Mouse (Mus musculus) heart, postnatal 10 days (tissue): ENCODE data around the gene Mtg2. TPM values are rescaled to one million over a fixed set of nuclear protein-coding genes. Genes with fewer than 3 reads are reported as not detected.

Experiments
- DNase-seq, 2 experiments: peaks; one replicate each; pipeline ENCODE4 v3.0.0; 2021
- intact Hi-C: fragments of 180-260 bp; cut with DNase I; formaldehyde crosslinking; loops from one replicate; pipeline ENCODE4 v1.15.1; 2025
- total RNA-seq, 2 experiments: library from RNA; stranded (reverse); gene quantifications; 2 replicates each; pipeline ENCODE4 v1.2.3; 2021

Mtg2 gene
- total RNA-seq, 2 experiments from 2014 or later = 15.5 to 16.0 TPM

DNA sequence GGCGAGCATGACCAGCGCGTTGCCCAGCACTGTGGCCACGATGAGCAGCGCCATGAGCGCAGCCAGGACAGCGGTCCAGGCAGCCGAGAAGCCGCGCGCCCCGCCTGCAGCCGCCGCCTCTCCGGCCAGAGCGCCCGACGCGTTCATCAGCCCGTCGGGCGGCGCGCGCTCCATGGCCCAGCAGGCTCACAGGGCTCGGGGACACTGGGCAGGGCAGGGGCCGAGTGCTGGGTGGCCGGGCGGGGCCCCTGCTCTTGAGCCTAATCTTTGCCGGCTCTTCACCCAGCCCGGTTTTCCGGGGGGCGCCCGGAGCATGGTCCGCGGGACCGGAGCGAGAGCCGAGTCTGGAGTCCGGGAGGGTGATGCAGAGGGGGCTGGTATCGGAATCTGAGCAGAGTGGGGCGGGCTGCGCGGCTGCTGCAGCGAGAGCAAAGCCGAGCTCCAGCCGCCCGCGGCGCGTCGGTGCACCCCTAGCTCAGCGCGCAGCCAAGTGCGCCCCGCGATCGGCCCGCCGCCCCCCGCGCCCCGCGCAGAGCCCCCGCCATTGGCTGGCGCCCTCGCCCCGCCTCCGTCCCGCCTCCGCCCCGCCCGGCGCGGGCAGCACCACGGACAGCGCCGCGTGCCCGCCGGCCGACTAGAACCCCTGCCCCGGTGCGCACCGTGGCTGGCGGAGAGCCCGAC, 33.7 kb downstream of the Mtg2 start, which contains the start of gene Hrh3:
TSS of gene Hrh3 (minus strand) at position 511 of the 681 bp plus-strand sequence.
- DNase-seq = peak; percentile 83 to 84
- intact Hi-C loops = no loop called here

DNA sequence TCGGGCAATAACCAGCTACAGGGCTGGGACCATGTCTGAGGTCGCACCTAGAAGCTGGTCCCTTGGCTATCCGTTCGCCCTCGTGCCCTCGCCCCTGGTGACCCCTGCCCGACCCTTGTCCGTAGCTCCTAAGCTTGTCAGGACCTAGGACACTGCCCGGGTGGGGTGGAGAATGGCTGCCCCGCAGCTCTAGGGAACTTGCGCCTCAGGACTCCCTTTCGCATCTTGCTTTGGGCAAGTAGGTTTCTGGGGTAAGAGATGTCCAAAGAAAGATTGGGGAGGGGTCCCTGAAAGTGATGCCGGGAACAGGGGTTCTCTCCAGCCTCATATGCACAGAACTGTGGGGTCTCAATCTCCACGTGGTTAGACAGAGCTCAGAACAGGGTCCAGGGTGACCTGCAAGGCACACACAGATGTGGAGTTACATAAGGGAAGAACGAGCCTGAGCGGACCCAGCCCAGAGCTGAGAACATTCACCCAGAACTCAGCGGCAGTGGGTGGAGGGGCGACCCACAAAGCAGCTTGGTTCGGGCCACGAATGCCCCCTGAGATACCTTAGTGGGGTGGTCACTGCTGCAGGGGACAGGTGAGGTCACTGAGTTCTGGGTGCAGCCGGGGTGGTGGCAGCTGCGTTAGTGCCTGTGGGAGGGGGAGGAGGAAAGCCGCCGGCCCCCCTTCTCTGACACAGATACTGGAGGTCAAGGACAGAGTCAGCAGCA, 34.4 kb downstream of the Mtg2 start:
- DNase-seq = no peak
- intact Hi-C loops = no loop called here

DNA sequence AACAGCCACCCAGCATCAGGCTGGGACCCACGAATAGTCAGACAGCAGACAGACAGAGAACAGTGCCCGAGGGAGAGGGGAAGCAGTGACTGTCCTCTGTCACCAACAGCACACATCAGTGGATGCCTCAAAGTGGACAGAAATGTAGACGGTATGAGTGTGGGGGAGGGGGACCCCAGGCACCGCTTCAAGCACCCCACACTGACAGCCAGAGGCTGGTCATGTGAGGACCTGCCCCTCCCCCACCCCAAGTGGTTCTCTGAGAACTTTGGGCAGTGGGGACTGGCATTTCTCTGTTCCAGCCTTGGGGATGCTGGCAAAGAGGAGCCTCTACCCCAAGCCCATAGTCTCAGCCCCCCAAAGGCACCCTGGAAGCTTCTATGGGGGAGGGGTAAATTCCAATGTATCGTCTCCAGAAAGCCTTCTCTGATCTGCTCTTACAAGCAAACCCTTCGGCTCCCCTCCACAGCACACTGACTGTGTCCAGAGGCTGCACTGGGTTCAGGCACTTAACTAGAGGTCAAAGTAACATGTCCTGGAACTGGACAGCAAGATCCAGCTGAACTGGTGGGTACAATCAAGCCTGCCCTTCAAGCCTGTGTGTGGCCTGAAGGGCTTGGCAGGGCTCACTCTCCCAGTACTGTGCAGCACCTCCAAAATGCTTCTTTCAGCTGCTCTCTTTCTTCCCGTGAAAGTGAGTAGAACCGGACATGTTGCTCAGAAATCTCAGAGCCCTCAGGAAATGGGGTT, 35.2 kb downstream of the Mtg2 start:
- intact Hi-C loops = no loop called here
- no peak for DNase-seq

DNA sequence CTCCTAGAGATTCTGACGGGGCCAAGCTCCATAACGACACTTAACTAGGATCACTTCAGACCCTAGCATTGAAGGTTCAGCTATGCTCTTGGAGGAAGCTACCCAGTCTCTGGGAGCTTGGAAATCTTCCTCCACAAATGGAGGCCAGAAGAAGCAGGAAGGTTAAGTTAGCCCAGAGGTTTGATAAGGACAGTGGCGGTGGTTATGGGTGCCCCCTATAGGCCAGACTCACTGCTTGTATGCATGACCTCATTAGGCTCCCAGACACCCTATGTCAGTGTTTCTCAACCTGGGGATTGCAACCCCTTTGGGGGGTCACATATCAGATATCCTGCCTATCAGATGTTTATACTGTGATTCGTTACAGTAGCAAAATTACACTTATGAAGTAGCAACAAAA, 36.7 kb downstream of the Mtg2 start:
- intact Hi-C loops = no loop called here
- no peak for DNase-seq

DNA sequence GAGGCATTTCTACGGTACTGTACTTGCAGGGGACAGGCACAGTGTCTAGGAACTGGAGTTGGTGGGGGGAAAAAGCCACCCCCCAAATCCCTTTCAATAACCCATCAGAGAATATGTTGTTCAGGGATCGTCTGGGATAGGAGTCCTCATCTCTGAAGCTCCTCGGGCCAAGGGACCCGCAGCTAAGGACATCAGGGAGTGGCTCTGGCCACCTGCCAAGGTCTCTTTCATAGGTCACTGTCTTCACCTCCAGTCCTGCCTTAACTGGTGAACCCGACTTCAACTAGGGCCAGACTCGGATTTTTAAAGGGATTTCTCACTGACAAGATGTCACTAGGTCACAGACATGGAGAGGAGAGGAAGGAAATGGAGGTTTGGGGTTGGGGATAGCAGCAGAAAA, 37.9 kb downstream of the Mtg2 start:
- intact Hi-C loops = no loop called here
- no peak for DNase-seq

DNA sequence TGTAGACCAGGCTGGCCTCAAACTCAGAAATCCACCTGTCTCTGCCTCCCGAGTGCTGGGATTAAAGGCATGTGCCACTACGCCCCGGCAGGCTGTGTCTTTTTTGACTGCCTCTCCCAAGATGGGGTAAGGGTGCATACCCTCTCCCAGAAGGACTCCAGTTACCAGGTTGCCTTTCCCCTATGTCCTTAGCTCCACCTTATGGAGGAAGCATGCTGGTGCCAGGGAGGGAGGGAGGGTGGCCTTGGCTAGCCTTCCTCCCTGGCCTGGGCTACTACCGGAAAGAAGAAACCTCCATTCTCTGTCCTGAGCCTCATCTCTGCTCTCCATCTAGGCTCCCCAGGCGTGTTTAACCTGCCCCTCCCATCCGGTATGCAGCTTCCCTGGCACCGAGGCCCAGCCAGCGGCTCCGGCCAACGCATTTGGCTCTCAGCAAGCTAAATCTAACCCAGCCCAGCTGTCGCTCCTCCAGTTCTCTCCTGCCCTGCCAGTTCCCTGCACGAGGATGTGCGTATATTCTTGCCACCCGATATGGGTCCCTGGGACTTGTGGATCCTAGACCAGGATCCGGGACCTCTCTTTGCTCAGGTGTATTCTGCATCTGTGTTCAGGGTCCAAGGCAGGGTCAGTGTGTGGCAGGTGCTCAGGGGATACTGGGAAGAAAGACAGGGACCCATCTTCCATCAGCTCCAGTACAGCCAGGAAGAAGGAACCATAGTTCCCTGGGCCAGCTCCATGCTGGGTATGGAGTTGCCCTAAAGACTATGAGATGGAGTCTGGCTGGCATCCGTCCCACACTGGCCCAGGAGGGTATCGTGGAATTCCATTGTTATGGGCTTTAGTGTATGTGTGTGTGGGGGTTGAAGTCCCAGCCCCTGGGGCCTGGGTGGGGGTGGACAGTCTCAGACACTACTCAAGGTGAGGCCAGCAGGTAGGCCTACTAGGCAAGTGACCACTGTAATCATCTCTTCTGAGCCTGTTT, 43.8 kb downstream of the Mtg2 start:
- DNase-seq = peak; percentile 81 to 83

DNA sequence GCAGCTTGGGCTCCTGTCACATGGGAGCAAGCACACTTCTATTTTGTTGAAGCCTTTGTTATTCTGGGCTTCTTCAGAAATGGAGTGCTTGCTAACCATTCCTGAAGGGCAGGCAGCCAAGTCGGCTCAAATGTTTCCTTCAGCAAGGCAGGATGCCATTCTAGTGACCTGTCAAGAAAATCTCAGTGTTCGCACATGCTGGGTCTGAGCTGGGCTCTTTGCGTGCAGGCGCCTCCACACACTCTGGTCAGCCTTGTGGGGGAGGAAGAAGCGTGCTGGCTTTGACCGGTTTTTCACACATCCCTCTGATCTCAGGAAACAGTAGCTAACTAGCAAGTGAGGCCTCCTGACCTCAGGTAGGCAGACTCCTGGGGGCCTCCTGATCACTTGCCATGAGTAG, 44.9 kb downstream of the Mtg2 start:
- DNase-seq = peak; percentile 58 to 67
- intact Hi-C loops = loop anchor here (5.0 kb wide), 2 partner anchors 137 to 143 kb away; no protein-coding TSS in a partner anchor

More for the DNA sequence above, 43.8 kb downstream of the Mtg2 start:
- intact Hi-C loops = no loop called here

DNA sequence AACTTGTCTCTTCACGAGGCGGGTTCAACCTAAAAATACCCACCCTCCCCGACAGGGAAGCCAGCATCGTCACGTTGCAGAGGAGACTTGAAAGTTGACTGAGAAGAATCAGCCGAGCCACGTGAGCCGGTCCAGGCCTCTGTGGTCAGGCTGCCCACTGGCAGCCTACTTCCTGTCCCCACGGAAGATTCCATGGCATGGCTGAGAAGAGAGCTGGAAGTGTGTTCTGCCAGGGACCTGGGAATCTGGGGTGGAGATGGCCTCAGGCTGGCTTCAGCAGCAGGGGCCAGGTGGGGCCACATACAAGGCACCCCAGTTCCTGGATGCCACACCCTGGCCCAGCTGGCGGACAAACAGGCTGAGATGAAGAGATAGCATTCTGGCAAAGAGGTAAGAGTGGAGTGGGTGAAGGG, 45.7 kb downstream of the Mtg2 start:
- intact Hi-C loops = loop anchor here (2.0 to 5.0 kb wide), 3 partner anchors 45 to 144 kb away; partner anchors contain the start of gene Mtg2
- DNase-seq = peak; percentile 43

DNA sequence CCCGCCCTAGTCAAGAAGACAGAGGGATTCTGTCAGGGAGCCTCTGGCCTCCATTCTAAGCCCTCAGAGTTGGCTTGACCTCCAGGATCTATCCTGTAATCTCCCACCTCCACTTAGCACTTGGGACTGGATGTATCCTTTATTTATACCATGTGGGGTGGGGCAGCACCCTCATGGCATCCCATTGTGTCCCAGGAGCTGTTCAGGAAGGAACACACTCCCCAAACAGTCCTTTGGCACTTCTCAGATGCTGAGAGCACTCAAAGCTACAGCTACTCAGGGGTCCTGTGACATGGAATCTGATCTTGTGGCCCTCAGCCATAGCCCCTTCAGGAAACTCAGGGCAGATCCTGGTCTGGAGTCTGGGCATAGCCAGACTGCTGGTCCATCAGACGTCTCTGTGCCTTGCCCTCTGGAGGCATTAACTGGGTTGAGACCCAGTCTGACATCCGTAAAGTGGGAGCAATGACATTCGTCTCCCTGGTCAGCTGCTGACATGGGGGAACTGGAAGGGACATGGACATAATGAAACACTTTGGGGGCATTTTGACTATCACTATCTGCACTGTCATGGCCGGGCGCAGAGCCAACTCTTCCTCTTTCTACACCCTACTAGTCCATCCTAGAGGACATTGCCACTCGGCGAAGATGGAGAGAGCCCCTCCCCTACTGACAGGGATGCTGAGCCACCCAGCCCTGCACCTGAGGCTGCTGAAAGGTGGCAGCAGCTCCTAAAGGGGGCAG, 46.5 kb downstream of the Mtg2 start:
- intact Hi-C loops = loop anchor here (2.0 to 5.0 kb wide), 3 partner anchors 46 to 145 kb away; partner anchors contain the start of gene Mtg2
- no peak for DNase-seq

DNA sequence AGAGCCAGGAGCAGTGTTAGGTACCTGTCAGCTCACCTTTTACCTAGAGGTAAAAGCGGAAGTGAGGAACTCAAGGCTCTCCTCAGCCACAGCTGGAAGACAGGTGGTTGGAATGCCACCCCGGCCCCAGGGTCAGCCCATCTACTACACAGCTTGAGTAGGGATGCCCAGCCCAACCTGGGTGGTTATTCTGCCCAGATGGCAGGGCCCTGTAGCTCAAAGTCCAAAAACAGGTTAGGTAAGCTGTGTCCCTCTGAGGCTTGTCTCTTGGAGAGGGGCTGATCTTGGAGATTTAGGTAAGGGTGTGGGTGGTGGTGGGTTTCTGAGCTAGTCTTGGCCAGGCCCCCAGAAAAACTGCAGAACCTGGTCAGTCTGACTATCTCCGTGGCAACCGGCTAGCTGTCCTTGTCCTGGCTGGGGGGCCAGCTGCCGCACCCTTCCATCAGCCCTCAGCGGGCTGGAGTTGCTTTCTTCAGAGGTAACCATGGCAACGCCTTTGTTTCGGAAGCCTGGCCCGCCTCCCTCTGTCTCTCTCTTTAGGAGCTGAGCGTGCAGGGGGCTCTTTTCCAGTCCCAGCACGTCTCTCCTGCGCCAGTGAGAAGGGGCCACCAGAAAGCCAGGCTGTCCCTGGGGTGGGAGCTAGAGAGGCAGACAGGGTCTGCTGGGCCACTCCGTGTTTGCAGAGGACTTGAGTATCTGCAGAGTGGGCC, 47.3 kb downstream of the Mtg2 start:
- peak; percentile 32 to 47 for DNase-seq
- intact Hi-C loops = loop anchor here (2.0 to 5.0 kb wide), 3 partner anchors 47 to 145 kb away; partner anchors contain the start of gene Mtg2

DNA sequence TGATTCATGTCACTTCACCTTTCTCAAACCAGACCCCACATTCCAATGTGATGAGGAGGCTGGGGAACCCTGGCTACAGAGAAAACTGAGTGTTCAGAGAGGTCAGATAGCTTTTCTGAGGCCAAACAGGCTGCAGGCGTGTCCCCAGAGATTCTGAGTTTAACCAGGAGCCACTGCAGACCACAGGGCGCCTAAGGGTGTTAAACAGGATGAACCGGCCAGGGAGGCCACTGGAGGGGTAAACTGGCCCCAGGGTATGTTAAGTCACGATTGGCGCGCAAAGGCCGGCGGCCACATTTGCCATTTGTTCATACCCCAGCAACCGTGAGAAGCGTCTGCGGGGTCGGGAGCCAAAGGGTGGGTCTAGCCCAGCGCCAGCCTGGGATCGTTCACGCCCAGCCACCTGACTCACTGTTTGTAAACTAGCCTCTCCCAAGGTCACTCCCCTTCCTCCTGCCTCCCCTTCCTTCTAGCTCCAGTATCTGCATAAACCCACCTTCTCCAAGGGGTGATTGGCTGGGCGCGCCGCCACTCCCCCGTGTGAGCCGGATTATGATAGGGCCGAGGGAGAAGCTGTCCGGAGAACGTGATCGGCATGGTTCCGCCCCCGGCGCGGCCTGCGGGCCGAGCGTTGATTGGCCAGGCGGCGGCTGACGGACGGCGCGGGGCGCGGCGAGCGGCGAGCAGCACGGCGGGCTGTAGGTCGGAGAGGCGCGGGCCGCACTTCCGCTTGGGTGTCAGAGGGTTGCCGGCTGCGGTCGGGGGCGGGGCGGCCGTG, 48.5 kb downstream of the Mtg2 start, which contains the start of gene Osbpl2:
TSS of gene Osbpl2 (plus strand) at position 646 of the 778 bp plus-strand sequence.
- DNase-seq = peak; percentile 100
- intact Hi-C loops = loop anchor here (5.0 kb wide), 2 partner anchors 133 to 147 kb away; no protein-coding TSS in a partner anchor

DNA sequence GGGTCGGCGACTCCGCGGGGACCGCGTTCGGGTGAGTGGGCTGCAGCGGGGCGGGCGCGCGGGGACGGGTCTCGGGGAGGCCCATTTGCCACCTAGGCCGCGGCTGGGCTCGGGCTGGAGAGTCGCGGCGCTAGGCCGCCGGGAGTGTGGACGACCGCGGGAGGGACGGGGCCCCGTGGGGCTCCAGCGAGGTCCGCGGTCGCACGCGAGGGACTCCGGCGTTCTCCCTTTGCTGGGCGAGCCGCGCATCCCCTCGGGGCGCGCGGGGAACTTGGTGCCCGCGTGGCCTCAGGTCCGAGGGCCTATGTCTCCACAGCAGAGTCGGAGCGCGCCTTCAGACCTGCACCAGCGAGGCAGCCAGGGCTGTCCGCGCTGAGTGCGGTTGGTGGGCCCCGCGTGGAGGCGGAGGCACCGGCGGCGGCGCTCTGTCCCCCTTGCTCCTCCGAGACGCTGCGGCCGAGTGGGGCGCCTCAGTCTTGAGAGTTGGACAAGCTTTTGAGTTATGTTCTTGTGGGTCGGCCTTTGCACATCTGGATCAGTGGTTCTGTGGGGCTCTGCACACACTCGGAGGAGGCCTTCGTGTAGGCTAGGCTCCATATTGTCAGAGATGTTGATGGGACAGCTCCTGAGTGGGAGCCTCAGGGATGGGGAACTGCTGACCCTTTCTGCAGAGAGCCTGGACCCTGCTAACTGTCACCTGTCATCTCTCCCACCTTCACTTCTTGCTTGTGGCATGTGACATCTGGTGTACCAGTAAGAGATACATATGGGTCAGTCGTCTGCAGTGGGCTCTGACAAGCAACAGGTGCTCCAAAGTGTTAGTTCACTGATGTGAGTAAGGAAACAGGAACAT, 49.3 kb downstream of the Mtg2 start:
- DNase-seq = peak in 1 of 2 experiments; percentile 63
- intact Hi-C loops = loop anchor here (5.0 kb wide), 2 partner anchors 133 to 147 kb away; no protein-coding TSS in a partner anchor

DNA sequence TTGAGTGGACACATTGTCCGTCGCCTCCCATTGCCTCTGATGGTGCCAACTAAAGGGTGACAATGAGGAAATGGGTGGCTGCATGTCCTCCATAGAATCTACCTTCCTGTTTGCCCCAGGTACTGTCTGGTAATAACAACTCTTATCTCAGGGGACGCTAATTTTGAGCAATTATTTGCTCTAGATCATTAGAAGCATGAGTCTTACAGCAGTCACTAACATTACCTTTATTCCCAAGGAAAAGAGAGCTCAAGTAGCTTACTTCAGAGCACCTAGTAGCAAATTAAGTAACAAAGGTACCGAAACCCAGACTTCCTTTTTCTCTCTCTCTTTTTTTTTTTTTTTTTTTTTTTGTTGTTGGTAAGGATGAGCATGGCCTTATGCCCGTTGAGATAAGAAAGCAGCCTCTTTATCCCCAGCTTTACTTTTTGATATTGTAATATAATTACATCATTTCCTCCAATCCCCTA, 49.9 kb downstream of the Mtg2 start:
- intact Hi-C loops = no loop called here

DNA sequence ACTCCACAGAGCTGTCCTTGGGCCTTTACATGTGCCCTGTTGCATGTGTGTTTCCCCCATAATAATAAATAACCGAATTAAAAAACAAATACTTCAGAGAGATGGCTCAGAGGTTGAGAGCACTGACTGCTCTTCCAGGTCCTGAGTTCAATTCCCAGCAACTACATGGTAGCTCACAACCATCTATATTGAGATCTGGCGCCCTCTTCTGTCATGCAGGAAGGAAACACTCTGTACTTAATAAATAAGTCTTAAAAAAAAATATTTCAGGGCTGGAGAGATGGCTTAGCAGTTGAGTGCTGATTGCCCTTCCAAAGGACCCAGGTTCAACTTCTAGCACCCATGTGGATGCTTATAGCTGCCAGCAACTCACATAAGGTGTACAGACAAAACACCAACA, 53.8 kb downstream of the Mtg2 start:
- intact Hi-C loops = no loop called here
- DNase-seq = no peak

More for the DNA sequence above, 49.9 kb downstream of the Mtg2 start:
- no peak for DNase-seq

DNA sequence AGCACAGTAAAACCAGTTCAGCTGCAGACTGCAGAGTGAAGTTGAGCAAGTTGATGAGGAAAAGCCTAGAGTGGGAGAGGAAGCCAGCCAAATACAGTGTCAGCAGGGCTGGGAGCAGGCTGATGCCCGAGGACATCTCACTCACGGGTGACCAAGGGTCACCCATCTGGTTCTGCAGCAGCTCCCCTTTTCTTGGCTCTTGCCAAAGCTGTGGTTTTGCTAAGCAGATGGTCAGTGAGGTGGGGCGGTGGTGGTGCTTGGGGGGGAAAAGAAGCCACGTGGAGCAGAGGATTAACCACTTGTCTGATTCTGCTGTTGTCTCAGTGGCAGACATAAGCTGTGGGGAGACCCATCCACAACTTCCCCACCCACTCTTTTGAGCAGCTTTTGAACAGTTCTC, 55.8 kb downstream of the Mtg2 start:
- intact Hi-C loops = no loop called here
- DNase-seq = peak; percentile 47 to 59

DNA sequence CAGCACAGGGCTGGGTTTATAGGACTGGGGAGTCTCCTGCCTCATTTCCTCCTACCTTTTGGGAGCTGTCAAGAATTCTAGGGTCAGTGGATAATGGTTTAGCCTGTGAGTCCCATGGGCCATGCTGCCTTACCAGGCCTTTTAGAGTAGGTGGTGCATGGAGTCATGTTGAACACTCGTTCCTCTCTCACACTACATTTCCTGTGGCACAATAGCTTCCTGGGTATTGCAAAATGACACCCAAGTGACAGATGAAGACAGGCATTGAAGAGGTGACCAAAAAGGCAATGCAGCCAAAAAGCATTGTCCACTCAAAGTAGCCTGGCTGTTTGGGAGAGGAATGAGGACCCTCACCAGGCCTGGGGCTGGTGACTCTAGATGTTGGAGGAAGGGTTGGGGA, 57.3 kb downstream of the Mtg2 start:
- no peak for DNase-seq
- intact Hi-C loops = no loop called here
